Mouse (Mus musculus): ENCODE measurements around the gene Rnaseh1.

Rnaseh1 gene

GRCm38 (mm10) chr12:28666734-28667133 lies 17.3 kb downstream of the Rnaseh1 start:
- no peak for DNase-seq (ENCODE audit: low read depth, low spot score)

GRCm38 (mm10) chr12:28667287-28667686 lies 17.9 kb downstream of the Rnaseh1 start:
- no peak for DNase-seq (ENCODE audit: low read depth, low spot score)

- DNase-seq (ENCODE audit: low read depth, low spot score): no peak
These were observed 24.8 kb downstream of the Rnaseh1 start for GRCm38 (mm10) chr12:28674038-28674720.

- peak; percentile 91 for DNase-seq (ENCODE audit: low read depth, low spot score)
These were observed 25.9 kb downstream of the Rnaseh1 start, which contains the start of gene Adi1 for GRCm38 (mm10) chr12:28675121-28675924. TSS of gene Adi1 (plus strand) at chr12:28675231.

GRCm38 (mm10) chr12:28675925-28676209 lies 26.5 kb downstream of the Rnaseh1 start:
- DNase-seq (ENCODE audit: low read depth, low spot score): no peak

- DNase-seq (ENCODE audit: low read depth, low spot score): no peak
These were observed 35.3 kb downstream of the Rnaseh1 start for GRCm38 (mm10) chr12:28684674-28685073.

- no peak for DNase-seq (ENCODE audit: low read depth, low spot score)
These were observed 36.4 kb downstream of the Rnaseh1 start for GRCm38 (mm10) chr12:28685771-28686170.

GRCm38 (mm10) chr12:28686199-28686879 lies 36.9 kb downstream of the Rnaseh1 start:
- no peak for DNase-seq (ENCODE audit: low read depth, low spot score)

GRCm38 (mm10) chr12:28688996-28689395 lies 39.6 kb downstream of the Rnaseh1 start:
- DNase-seq (ENCODE audit: low read depth, low spot score): no peak

GRCm38 (mm10) chr12:28690730-28691129 lies 41.3 kb downstream of the Rnaseh1 start:
- no peak for DNase-seq (ENCODE audit: low read depth, low spot score)

- no peak for DNase-seq (ENCODE audit: low read depth, low spot score)
These were observed 44.3 kb downstream of the Rnaseh1 start for GRCm38 (mm10) chr12:28693738-28694137.

- DNase-seq (ENCODE audit: low read depth, low spot score): peak; percentile 88
These were observed 44.8 kb downstream of the Rnaseh1 start for GRCm38 (mm10) chr12:28694231-28694630.

GRCm38 (mm10) chr12:28694776-28695175 lies 45.4 kb downstream of the Rnaseh1 start:
- no peak for DNase-seq (ENCODE audit: low read depth, low spot score)

- no peak for DNase-seq (ENCODE audit: low read depth, low spot score)
These were observed 48.6 kb downstream of the Rnaseh1 start for GRCm38 (mm10) chr12:28697821-28698595.

GRCm38 (mm10) chr12:28699086-28699485 lies 49.7 kb downstream of the Rnaseh1 start:
- DNase-seq (ENCODE audit: low read depth, low spot score): no peak

- peak; percentile 41 for DNase-seq (ENCODE audit: low read depth, low spot score)
These were observed 50.3 kb downstream of the Rnaseh1 start for GRCm38 (mm10) chr12:28699656-28700055.

GRCm38 (mm10) chr12:28700101-28700511 lies 50.7 kb downstream of the Rnaseh1 start:
- DNase-seq (ENCODE audit: low read depth, low spot score): no peak

GRCm38 (mm10) chr12:28700561-28701025 lies 51.2 kb downstream of the Rnaseh1 start:
- DNase-seq (ENCODE audit: low read depth, low spot score): peak; percentile 12

GRCm38 (mm10) chr12:28701302-28701701 lies 51.9 kb downstream of the Rnaseh1 start:
- DNase-seq (ENCODE audit: low read depth, low spot score): peak; percentile 20

- peak; percentile 19 for DNase-seq (ENCODE audit: low read depth, low spot score)
These were observed 55.0 kb downstream of the Rnaseh1 start for GRCm38 (mm10) chr12:28704381-28704780.

GRCm38 (mm10) chr12:28705204-28705603 lies 55.8 kb downstream of the Rnaseh1 start:
- no peak for DNase-seq (ENCODE audit: low read depth, low spot score)

GRCm38 (mm10) chr12:28708154-28708553 lies 58.8 kb downstream of the Rnaseh1 start:
- DNase-seq (ENCODE audit: low read depth, low spot score): no peak

All from ES-CJ7 (cell line).